Mouse (Mus musculus) 3134 (cell line): ENCODE data around the gene Ppm1h.
"Not testable (repeated sequence)": the region's sequence is repeated elsewhere in the genome, so short reads cannot be mapped to it uniquely, and the experiment has no call there.

Experiments used
- DNase-seq: peaks from one replicate; pipeline ENCODE4 v3.0.0-alpha.2; 2011; ENCODE audit warnings: low spot score; ENCODE audit not compliant: insufficient read length; ENCODE audit errors: extremely low read depth

Ppm1h gene

DNA sequence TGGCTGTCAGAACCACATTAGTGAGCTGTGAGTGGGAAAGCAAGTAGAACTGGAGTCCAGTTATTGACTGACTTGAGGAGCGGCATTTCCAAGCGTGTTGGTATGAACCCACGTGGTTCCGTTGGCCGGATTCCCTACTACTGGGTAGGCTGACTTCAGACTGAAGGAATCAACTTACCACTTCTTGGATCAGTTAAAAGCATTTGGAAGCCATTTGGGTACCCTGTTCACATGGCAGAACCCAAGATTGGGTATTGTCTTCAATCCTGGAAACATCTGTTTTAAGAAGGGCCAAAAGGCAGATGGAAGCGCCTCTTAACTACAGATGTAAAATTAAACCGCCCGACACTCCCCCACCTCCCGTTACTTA is 239.7 kb downstream of the Ppm1h start:
- DNase-seq: no peak

DNA sequence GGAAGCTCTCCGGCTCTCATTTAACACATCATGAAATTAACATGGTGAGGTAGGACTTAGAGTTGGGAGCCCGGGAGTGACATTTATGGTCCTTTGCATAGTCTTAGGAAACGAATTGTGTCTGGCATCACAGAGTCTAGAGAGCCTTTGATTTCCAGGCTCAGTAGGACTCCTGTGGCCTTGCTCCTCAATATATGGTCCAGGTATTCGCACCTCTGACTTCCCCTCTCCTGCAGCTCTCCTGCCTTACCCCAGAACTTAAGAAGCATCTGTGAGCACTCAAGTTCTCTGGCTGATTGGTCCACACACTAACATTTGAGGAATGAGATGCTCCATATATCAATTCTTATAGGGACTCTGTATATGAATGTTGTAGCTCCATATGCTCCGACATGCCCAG is 240.2 kb downstream of the Ppm1h start:
- DNase-seq: no peak

DNA sequence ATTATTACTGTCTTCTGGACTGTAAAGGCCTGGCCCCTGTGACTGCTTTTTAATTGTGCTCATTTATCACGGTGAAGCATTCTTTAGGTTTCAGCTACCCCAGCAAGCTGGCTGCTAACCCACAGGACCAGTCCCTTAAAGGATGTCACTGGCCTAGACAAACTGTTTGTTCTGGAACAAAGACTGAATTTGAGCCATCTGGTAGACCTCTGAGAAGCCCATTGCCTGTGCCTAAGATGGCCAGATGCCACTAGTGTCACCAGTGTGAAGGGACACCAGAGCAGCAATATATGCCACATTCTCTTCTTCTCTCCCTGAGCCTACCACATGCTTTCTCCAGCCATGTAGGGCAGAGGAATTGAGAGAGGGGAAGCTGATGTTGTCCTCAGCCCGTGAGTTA is 240.9 kb downstream of the Ppm1h start:
- DNase-seq: no peak

DNA sequence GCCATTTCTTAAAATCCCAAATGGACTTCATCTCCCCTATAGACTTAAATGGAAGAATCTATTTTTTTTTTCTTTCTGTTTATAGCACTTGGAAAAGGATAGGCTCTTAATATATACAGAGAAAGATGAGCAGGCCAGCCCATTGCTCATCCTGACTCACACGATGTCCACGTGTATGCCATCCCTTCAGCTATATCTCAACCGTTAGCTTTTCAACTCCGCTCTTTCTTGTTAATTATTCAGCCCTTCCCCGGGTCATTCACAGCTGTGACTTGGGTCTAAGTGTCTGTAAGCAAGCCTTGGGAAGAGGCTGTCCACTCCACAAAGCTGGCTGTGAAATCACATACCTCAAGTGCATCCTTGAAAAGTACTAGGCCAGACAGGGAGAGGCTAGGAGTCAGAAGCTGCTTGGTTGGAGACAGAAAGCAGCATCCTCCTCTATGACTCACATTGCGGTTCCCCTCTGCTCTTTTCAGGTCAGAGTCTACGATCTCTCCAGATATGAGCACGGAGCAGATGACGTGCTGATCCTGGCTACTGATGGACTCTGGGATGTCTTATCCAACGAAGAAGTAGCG is 241.7 kb downstream of the Ppm1h start:
- DNase-seq: no peak

DNA sequence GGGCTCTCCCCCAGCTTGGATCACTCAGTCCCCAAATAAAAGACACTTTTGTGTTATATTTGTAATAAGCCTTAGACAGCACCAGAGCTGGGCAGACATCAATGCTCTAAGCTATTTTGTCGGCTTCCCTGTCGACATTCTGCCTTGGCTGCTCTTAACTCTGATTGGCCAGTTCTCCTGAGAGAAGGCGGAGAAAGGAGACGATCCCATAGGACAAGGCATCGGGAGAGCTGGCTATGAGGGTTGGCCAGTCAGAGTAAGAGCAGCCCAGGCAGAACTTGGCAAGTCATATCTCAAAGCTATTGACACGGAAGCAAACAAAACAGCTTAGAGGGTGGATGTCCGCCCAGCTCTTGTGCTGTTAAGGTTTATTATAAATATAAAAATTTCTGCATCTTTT is 243.7 kb downstream of the Ppm1h start:
- no peak for DNase-seq

DNA sequence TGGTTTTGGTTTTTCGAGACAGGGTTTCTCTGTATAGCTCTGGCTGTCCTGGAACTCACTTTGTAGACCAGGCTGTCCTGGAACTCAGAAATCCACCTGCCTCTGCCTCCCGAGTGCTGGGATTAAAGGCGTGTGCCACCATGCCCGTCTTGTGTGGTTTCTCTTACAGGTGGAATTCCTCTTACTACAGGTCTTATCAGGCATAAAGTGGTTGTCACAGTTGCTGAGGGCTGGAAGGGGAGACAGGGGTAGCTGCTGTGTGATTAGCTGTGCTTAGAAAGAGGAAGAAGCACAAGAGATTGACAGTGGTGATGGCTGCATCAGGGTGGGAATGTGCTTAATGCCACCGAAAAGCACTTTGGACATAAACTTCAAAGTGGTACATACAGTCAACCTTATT is 246.0 kb downstream of the Ppm1h start:
- DNase-seq: not testable (repeated sequence)

DNA sequence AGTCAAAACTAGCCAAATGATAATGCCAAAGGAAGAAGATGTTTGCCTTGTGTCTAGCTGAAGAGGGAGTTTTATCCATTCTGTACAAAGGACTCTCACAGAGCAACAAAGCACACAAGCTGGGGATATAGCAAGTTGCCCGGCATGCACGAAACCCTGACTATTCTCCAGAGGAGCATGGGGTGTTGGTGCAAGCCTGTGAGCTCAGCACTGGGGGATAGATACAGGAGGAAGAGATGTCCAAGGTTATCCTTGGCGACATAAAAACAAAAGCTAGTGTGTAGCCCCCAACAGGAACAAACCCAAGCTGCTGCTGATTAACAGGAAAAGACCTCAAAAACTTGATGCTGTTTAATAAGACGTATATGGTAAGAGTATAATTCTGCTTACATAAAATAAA is 247.7 kb downstream of the Ppm1h start:
- no peak for DNase-seq

DNA sequence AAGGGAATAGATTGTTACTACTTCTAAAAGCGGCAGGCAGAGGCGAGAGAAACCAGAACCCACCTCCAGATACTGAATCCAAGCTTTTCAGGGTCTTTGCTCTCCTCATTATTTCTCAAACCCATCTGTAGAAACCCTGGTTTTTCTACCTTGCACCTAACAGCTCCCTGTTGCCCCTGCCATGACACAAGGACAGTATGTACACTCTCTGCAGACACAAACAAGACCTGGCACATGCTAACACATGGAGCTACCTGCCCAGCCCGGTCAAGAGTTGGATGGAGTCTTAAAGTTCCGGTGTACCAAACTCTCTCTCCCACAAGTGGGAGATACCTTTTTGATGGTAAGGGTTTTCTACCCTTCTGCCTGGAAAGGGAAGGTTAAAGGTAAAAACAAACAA is 252.0 kb downstream of the Ppm1h start:
- no peak for DNase-seq

DNA sequence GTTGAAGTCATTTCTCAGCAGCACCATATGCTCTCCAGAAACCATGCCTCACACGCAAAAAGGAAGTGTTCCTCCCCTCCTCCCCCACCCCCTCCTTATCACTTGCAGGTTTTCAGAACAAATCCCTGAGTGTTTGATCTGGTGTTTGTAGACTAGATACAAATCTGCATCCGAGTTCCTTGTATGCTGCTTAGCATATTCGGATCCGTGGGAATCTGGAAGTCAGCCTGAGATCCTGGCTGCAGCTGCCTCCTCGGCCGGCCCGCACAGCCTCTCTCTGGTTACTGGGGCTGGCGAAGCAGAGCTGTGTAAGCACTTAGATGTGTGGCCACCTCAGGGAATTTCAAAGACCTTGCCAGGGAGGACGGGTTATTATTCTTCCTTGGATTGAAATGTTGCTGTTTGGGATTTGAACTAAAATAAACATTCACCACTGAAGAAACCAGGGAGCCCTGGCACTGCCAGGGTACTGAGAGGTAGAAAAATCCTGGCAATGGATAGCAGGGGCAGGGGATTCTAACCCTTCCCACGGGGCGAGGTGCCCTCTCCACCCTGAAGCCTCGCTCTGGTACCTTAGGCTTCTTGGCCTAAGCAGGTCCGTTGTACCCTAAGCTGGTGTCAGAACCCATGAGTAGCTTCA is 252.8 kb downstream of the Ppm1h start:
- peak; percentile 34 for DNase-seq

DNA sequence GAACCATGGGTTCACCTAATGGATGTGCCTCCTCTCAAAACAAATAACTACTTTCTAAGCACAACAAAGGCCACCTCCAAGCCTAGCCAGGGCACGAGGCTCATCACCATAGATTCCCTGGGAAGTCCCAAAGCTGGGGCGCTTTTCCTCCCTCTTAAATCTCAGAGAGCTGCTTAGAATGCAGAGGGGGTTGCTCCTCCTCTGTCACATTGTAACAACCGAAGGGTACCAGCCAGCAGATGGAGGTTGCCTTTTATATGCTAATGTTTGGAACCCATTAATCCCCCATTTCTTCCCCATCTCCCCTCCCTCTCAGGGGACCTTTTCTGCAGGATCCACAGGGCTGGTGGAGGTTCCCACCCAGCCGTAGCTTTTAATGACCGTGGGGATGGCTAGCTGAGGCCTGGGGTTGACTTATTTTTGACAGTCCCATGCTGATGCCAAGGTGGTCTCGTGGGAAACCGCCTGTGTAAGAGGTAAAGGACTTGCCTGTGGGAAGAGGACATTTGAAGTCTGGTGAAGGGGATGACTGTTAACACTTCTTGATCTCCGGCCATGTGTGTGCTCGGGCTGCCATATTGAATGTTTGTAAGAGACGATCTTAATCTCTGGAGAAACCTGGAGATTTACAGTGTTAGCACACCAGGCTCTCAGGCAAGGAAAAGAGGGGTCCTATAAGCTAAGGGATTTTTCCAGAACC is 253.4 kb downstream of the Ppm1h start:
- DNase-seq: no peak

DNA sequence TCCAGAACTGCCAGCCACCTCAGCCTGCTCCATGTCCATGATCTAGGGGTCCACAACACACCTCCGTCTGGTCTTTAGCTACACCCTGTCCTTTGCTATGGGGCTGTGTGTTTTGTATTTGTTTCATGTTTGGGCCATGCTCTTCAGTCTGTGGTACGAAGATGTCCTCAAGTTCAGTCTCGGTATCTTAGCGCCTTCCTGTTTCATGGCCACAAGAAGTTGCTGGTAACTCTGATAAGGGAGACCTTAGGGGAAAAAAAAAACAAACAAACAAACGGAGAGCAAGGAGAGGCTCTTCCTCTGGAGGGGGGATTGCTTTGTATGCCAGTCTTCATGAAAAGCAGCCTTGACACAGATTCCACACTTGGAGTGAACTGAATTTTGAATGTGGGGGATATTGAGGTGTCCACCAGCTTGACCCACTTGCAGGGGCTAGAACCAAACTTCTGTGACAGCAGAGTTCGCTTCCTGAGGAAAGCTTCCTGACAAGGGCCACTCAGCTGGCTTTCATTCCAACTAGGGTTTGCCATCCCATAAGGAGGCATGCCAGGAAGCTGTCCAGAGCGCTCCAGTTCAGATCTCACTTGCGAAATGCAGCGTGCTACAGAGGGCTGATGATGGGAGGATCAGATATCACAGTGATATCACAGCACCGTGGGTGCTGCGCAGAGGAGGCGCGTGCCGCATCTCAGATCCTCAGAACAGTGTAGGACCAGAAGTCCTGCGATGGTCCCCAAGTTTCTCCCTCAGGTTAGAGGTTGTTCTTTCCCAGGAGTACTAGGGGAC is 254.7 kb downstream of the Ppm1h start:
- no peak for DNase-seq

DNA sequence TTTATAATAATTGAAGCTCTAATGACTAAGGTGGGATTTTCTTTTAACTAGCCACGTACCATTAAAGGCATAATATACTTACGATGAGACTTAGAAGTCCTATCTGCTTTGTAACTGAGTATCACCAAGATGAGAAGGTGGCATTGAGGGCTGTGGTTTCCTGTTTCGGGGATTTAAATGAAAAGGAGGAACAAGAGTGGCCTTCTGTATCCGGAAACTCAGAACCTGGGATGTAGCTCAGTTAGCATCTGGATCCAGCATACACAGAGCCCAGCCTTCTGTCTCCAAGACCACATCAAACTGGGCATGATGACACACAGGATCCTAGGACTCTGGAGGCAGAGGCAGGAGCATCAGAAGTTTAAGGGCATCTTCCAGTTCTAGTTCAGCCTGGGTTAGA is 256.8 kb downstream of the Ppm1h start:
- DNase-seq: not testable (repeated sequence)

DNA sequence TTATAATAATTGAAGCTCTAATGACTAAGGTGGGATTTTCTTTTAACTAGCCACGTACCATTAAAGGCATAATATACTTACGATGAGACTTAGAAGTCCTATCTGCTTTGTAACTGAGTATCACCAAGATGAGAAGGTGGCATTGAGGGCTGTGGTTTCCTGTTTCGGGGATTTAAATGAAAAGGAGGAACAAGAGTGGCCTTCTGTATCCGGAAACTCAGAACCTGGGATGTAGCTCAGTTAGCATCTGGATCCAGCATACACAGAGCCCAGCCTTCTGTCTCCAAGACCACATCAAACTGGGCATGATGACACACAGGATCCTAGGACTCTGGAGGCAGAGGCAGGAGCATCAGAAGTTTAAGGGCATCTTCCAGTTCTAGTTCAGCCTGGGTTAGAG is 258.8 kb downstream of the Ppm1h start:
- DNase-seq: not testable (repeated sequence)

DNA sequence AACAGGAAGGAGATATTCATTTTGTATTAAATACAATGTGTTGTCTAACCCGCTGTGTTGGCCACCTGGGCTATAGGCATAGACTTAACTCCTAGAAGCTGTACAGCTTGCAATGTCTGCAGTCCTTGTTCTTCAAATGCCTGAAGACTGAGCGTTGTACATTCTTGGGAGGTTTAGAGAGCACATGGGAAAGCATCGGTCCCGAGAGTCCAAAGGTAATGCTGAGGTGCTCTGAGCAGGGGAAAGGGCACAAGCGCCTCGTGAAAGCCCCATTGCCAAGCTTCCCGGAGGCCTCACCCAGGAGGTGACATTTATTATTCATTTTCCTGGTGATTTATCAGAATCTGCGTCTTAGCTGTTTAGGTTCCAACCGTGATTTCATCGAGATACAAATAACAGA is 261.0 kb downstream of the Ppm1h start:
- DNase-seq: no peak

DNA sequence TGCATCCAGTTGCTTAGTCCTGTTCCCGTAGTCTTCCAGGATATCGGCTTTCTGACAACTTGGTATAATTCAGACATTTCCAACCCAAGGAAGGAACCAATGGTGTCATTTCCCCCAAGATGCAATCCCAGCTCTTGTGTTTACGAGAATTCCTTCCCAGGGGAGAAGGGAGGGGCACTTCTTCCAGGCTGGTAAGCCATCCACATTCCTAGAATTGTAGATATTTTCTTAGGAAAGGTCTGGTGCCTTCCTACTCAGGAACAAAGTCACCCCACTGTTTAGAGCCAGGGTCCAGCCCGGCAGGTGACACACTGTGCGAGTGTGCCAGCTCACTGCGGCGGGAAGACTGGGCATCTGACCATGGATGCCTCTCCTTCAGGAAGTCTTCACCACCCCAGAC is 264.2 kb downstream of the Ppm1h start:
- DNase-seq: peak; percentile 48

DNA sequence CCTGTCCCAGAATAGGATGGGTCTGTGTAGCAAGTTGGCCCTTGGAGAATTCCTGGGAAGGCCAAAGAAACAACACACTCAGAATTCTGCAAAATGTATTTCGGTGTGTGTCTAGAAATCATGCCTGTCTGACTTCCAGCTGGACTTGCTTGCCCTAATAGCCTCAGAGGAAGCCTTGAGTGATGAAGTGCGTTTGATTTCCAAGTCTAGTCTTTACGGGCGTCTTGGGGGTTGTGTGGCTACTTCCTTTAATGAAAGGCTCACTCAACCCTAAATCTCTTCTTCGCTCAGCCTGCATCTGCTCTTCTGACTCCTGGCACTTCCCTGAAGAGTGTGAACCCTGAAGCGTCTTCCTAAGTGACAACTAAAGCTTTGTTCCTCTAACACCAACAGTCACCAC is 265.3 kb downstream of the Ppm1h start:
- no peak for DNase-seq

DNA sequence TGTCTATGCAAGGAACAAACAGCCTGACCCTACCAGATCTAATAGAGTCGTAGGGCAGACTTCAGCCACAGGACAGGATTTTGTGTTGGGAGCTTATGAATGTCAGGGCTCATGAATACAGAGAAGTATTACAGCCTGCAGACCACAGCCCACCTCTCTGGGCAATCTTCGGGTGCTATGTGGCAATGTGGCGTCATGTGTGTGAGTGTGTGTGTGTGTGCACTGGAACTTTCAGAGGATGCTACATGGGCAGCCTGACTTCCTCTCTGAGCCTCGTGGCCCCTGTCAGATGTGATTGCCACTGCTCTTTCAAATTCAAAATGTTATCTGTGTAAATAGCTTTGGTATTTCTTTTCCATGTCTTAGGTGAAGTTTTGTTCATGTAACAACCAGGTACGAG is 266.3 kb downstream of the Ppm1h start:
- DNase-seq: no peak

DNA sequence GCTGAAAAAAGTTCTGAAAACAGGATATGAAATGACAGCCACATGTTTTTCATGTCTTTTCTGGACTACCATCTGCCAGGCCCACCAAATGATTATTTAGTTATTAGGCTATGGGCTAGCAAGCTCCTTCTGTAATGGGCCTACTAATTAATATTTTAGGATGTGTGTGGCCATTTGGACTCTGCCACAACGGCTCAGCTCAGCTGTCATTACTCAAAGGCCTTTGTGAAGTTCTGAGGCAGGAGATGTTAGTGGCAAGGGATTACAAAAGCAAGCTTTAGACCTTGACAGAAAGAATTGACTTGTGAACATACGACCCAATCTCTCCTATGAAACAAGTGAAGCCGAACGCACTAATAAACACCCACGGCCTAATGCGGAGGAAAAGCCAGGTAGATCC is 272.4 kb downstream of the Ppm1h start:
- DNase-seq: no peak

DNA sequence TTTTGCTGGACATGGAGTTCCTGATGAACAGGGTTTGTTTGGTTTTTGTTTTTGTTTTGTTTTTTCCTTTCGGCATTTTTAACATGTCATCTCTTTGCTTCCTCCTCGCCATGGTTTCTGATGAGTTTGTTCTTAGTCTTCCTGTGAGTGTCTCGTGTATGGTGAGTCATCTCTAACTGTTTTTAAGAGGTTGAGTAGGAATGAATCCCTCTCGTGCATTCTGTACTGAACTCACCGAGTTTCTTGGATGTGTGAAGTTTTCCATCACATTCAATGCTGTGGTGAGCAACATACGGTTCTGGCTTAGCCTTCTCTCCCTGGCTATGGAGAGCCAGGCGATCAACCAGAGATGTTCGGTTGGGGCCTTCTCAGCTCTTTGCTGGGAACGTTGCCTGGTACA is 275.0 kb downstream of the Ppm1h start:
- no peak for DNase-seq

DNA sequence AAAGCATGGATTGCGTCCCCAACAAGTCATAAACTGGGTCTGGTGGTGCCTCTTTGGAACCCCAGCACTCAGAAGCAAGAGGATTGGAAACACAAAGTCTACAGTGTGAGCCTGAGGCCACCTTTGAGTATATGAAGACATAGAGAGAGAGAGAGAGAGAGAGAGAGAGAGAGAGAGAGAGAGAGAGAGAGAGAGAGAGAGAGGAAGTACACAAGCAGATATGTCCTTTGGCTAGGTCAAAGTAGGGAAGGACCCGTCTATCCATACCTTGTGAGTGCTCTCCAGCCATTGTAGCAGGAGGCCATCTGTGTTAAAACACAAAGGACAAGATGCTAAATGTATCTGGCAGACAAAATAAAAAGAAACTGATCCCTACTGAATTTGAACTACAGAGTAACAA is 279.4 kb downstream of the Ppm1h start:
- no peak for DNase-seq

DNA sequence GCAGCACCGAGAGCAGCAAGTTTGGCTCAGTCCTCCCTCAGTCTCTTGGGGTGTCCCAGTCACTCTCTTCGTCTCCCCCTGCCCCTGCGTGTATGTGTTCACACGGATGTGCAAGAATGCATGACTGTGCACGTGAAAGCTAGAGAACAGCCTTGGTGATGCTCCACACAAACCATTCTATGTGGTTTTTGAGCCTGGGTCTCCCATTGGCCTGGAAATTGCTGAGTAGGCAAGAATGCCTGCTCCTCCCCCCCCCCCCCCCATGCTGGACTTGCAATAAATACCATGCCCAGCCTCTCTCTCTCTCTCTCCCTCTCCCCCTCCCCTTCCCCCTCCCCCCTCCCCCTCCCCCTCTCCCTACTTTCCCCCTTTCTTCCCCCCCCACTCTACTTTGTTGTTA is 280.1 kb downstream of the Ppm1h start:
- no peak for DNase-seq

DNA sequence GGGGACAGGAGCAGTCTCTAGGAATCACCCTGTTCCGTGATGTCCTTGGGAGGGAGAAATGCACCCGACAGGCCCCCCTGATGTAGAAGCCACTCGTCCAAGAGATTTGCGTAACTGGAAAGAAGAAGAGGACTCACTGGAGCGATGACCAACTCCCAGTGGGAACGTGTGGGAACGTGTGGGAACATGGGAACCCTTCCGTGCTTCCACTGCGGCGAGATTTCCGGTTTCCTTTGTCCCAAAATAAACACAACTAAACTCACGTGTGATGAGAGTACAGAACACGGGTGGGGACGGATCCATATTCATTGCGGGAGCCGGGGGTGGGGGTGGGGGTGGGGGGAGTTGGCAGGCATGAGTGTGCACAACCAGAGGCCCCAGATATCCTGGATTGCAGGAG is 281.7 kb downstream of the Ppm1h start:
- DNase-seq: no peak
